Mouse (Mus musculus) spleen, postnatal 4 days (tissue): ENCODE results near the gene Cacna1c.
A peak's percentile ranks its signal among the peaks of the same experiment; 100 is the strongest.
"Not testable (repeated sequence)": the region's sequence is repeated elsewhere in the genome, so short reads cannot be mapped to it uniquely, and the experiment has no call there.

Experiments
- DNase-seq, 2 experiments: peaks; one replicate each; pipeline ENCODE4 v3.0.0; 2022; ENCODE audit warnings: low spot score in 2 of 2

The Cacna1c gene

DNA sequence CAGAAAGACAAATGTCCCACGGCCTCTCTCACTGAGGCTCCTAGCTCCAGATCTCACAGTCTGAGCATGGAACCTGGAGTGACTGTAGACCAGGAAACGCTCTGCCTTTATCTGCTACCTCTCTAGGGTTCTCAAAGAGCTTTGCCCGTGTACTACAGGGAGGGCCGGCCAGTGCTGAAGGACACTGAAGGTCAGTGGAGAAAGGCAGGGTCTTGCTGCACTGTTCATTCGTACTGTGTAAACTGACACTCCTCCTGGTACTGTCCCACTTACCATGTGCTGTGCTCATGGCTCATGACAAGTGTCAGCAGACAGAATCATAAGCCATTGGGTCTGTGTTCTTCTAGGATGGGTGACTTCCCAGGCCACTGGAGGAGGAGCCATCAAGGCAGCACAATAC lies 17.2 kb upstream of the Cacna1c start:
- DNase-seq, result no peak

DNA sequence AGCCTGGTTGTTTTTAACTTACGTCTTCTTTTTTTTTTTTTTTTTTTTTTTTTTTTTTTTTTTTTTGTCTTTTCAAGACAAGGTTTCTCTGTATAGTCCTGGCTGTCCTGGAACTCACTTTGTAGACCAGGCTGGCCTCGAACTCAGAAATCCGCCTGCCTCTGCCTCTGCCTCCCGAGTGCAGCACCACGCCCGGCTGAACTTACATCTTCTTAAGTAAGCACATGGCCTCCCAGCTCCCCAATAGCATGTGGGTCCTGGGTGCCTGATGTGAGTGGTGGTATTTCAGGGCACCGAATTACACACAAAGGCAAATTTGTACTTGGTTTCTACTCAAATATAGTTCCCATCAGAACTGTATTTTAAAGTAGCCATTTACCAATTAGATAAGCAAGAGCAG lies 9.8 kb upstream of the Cacna1c start:
- DNase-seq, result not testable (repeated sequence)

DNA sequence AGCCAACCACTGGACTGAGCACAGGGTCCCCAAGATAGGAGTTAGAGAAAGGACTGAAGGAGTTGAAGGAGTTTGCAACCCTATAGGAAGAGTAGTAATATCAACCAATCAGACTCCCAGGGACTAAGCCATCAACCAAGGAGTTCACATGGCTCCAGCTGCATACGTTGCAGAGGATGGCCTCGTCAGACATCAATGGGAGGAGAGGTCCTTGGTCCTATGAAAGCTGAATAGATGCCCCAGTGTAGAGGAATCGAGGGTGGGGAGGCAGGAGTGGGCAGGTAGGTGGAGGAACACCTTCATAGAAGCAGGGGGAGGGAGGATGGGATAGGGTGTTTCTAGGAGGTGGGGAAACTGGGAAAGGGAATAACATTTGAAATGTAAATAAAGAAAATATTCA lies 8.7 kb upstream of the Cacna1c start:
- peak in 1 of 2 experiments; percentile 34 for DNase-seq

DNA sequence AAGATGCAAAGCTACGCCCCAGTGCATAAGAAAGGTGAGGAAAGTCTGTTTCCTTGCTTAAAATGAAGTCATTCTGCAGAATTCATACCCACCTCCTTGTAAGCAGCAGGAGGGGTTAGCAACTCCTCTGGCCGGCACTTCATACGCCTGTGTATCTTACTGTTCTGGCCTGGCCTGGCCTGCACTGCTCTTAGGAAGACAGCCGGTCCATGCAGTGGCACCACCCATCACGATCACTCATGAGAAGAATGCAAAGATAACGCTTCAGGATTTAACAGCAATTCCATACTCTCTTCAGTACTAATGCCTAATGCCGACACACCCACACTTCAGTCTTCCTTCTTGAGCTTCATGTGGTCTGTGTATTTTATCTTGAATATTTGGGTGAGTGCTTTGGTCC lies 8.1 kb upstream of the Cacna1c start:
- DNase-seq, result peak in 1 of 2 experiments; percentile 11

DNA sequence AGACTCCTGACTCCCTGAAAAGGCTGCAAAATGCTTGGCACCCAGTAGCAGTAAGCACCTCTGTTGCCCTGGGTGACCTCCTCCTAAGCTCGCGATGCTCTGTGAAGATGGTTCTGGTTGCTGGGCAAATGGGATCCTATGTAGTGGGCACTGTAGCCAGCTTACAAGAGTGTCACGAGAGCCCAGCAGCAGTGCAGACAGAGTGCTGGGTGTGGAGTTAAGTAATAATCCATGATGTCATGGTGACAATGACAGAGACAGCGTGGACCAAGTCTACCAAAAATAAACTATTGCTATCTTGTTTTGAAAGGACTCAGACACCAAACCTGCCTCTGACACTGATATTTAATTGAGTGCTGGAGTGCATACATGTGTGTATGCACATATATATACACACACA lies 5.4 kb upstream of the Cacna1c start:
- peak in 1 of 2 experiments; percentile 38 for DNase-seq

DNA sequence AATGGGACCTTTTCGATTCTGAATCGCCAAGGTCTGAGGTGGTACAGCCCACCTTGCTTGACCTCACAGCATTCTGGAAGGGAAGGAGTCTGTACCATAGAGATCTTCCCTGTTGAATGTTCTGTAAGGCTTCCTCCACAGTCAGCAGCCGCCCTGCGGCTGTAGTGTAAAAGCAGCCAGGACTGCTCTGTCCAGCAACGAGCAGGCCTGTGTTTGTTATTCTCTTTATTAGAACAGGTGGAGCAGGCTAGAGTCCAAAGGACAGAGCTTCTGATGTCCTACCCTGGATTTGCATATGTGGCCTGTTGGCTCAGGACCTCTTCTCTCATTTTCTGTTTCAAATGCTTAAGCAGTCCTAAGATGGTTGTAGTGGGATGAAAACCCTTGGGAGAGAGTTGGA lies 4.1 kb upstream of the Cacna1c start:
- peak in 1 of 2 experiments; percentile 23 for DNase-seq

DNA sequence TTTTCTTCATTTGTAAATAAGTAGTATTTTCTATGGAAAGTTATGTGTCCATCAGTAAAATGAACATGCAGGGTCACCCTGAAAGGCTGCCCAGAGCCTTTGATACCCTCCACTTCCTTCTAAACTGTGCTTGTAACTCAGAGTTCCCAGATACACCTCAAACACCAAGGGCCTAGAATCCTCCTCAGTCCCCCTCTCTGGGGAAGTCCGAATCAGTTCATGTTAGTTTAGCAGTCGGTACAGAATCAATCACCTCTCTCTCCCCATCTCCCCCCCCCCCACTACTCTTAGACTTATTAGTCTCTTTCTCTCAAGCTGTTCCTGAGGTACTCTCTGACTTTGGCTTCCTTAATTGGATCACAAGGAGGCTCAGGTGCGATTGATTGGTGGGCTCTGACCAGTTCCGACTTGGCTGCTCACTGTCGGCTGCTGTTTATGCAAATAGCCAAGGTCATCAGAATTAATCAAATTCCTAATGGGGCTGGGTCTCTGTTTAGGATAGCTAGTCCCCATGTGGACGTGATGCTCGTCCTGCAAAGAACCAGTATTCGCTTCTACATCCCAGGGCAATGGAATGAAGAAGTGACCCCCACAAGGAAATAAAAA lies 3.2 kb upstream of the Cacna1c start:
- peak in 1 of 2 experiments; percentile 33 for DNase-seq

DNA sequence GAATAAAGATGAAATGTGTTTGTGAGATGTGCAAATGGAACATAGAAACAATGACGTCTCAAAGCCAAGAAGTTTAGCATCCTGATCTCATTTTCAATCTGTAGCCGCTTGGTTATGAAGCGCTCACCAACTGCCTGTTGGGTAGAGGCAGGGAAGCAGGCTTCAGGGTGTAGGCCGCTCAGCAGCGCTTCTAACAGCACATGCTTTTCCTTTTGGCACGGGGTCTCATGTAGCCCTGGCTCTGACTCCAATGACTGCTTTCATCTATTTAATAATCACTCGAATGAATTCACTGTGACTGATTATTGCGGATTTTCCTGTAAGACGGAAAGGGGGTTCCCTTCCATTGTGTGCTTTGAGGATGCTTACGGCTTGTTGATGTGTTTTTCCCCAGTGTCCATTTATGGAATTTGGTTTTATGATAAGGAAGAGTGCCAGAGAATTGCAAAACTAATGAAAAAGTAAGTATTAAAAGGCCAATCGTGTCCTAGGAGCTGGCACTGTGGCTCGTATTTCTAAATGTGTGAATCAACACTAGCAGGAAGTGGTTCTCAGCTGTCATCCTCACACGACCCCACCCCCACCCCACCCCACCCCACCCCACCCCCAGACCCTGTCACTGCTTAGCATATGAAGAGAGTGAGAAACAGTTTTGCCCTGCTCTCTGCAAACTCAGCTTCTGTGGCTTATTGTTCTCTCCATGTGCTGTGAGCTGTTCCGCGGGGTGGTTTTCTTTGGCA lies 2.5 kb upstream of the Cacna1c start:
- peak in 1 of 2 experiments; percentile 41 for DNase-seq

DNA sequence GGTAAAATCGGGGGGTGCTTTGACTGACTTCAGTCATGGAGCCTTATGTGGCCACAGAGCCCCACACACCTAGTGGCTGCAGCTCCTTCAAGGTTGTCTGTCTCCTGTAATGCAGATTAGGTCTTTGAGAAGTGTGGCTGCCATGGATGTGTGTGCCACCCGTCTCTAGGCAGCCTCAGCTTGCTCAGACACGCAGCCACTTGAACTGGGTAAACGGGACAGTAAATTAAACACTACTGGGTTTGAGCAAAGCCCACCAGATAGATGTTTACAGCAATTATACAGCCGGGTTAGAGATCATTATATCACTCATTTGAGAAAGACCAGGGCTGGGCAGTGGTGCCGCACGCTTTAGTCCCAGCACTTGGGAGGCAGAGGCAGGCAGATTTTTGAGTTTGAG lies 1.6 kb downstream of the Cacna1c start:
- peak in 1 of 2 experiments; percentile 43 for DNase-seq

DNA sequence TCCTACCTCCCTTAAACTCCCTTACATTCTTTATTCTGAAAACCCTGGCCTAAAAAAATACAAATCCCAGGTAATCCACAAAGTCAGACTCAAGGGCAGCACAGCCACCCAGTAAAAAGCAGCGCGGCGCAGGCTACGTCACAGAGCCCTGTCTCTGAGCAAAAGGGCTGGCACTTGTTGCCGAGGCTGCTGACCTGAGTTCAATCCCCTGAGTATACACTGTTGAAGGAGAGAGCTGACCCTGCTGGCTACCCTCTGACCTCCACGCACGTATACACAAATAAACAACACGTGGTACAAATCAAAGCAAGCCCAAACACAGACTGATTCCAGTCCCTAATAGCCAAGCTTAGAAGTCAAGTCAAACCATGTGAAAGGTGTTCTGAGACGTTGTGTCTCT lies 2.1 kb downstream of the Cacna1c start:
- peak in 1 of 2 experiments; percentile 31 for DNase-seq

DNA sequence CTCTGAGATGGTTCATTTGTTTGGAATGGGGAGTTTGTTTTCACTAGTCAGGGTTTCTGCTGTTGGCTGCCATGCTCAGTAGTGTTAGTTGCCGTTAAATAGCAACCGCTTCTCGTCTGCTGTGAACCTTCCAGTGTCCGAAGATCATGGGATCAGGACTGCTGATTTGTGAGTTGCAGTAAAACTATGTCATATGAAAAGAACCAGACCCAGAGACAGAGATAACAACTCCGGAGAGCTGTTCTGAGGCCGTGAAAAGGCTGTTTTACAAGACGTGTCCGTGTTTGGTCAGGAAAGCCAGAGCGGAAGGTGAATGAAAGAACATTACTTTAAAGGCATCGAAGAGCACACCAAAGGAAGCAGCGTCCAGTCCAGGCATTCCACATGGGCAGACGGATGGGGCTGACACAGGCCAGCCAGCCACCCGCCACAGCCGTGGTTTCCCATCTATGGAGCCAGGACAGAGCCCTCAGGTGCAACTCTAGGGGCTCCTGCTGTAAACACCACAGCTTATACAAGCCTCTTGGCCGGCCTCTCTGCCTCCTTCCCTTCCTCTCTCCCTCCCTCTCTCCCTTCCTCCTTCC lies 2.6 kb downstream of the Cacna1c start:
- DNase-seq, result peak in 1 of 2 experiments; percentile 43

DNA sequence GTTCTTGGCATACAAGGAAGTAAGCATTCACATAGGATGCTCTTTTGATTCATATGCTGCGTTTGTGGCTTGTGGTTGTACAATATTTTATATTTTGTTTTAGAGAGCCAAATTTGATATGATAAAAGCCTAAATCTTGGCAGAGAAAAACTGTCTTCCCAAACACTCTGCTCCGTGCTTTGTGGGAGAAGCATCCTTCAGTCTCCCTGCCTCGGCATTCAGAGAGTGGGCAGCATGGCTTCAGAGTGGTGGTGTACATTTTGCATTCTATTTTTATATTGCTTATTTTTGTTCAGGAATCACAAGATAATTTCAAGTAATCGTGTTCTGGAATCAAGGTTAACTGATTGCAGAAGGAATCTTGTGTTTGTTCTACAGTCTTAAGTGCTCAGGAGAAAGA lies 4.7 kb downstream of the Cacna1c start:
- DNase-seq, result no peak

DNA sequence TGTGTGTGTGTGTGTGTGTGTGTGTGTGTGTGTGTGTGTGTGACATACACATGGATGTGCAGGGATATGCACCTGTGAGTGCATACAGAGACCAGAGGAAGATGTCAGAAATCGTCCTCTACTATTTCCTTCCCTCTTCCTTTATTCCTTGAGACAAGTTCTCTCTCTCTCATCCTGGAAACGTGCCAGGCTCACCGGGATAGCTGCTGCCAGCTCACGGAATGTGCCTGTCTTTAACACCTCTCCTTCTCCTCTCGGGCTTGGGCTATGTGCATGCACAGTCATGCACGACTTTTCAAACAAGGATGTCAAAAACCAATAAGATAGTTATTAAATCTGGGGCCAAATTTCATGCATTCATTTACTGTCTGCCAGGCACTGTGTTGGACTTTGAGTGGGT lies 8.6 kb downstream of the Cacna1c start:
- peak in 1 of 2 experiments; percentile 32 for DNase-seq

DNA sequence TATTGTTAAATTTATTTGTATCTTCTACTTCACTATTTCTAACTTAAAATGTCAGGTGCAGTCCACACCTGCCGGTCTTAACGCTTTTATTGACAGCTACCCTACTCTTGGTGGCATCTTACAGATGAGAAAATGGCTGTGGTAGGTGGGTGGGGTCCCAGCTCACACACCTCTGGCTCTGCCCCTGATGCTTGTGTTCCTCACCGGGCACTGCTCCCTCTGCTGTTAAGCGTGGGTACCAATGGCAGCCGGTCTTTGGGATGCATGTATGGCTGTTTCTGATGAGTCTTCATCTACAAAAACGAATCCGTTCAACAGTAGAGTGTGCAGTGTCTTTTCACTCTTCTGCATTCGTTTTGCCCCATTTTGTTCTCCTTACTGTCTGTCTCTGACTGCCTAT lies 9.6 kb downstream of the Cacna1c start:
- DNase-seq, result no peak

DNA sequence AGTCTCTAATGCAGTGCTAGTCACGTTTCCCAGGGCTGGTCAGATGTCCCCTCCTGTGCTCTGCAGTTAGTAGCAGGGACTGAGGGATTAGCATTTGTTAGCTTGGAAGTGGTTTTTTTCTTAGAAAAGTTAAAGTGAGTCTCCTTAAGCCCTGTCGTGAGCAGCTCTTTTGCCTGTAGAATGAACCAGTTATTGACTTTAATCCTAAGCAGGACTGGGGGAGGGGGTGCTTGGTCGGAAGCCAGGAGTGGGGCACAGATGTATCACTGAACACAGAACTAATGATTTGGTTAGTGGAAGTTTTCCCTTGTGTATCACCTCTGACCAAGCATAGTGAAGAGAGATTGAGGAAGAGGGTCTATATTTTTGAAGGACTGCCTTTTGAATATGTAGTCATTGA lies 12.4 kb downstream of the Cacna1c start:
- DNase-seq, result no peak

DNA sequence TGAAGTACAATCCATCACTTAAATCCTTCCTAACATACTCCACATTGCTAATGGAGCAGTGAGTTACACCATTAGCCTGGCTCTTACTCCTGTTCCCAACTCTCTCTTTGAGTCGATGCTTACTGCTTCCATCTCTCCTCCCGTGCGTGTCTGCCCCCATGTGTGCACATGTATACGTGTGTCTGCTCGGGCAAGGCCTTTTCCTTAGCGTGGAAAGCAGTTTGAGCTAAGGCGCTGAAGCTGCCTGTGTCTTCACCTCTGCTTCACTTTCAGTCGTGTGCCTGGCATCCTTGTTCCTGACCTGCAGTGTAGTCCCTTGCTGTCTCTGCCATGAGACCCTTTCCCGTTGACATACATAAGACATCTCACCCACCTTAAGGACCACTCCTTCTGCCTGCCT lies 14.0 kb downstream of the Cacna1c start:
- no peak for DNase-seq

DNA sequence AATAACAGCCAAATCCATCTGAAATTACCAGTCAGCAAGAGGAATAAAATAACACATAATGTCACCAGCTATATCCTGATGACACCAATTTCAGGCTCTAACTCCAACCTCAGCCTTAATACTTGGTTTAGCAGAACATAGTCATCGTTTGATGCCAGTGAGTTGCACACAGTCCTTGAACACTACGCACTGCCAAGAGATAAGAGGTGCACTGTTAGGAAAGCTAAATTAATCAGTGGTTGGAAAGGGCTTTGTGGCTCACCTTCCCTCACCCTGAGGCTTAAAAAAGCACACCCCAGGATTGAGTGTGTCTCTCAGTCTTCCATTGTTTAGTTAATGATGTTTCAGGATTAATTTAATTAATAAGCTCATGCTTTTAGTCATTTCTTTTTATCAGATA lies 16.0 kb downstream of the Cacna1c start:
- no peak for DNase-seq

DNA sequence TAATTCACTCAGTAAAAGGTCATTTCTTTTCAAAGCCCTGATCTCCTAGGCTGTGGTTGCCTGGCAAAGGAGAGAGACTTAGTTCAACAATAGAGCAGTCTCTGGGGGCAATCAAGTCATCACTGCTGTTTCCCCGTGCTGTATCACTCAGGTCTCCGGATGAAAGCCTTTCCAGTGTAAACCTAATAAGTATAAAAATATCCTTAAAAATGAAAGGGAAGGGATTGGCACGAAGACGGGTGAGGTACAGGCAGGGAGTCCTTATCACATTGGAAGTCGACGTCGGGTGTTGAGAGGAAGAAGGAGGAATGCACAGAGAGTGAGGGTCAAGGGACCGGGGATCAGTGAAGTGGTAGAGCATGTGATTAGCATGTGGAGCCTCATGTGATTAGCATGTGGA lies 19.1 kb downstream of the Cacna1c start:
- no peak for DNase-seq

DNA sequence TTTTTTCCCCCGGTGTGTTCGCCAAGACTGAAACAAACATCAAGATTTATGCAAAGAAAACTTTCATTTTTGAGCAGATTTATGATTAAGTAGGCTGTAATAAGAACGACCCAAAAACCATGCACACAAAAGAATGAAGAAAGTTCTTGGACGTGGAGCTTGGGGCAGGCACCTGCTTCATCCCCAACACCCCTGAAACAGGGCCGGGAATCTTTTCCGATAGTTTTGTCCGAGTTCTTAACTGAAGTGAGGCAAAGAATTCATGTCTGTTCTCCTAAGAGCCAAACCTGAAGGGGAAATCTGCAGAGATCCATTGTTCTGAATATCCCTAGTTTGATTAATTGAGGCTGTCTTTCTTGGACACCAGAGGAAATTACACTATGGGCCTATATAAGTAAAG lies 20.1 kb downstream of the Cacna1c start:
- DNase-seq, result no peak

DNA sequence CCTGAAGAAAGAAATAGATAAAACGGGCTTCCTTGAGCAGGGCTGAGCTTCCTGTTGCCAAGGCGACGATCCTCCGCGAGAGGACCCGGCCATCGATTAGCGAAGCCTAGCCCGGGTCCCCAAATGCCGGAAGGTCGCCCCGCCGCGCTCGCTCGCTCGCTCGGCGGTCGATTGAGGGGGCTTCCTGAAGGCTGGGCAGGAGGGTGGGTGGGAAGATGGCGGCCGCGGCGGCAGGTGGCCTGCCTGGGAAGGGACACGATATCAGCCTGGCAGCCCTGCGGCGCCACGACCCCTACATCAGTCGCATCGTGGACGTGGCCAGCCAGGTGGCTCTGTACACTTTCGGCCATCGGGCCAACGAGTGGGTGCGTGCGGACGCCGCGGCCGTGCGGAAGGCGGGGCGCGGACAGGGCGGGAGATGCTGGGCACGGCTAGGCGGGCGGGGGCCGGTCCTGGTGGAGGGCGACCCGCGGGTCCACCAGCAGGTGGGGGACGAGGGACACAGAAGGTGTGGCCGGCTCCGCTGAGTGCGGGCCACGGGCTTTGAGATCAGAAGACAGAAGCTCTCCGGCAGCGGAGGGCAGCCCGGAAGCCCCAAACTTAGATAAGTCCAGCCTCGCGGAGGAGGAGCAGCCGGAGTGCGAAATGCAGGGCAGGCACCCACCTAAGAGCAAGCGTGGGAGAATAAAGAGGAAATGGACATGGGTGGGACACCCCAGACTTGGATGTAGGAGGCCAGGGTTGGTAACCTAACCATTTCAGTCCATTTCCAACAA lies 21.0 kb downstream of the Cacna1c start, which contains the start of gene Dcp1b:
Gene Dcp1b, plus strand, starts transcription at position 176 of the 776 bp plus-strand sequence.
- DNase-seq, result peak; percentile 82 to 92

DNA sequence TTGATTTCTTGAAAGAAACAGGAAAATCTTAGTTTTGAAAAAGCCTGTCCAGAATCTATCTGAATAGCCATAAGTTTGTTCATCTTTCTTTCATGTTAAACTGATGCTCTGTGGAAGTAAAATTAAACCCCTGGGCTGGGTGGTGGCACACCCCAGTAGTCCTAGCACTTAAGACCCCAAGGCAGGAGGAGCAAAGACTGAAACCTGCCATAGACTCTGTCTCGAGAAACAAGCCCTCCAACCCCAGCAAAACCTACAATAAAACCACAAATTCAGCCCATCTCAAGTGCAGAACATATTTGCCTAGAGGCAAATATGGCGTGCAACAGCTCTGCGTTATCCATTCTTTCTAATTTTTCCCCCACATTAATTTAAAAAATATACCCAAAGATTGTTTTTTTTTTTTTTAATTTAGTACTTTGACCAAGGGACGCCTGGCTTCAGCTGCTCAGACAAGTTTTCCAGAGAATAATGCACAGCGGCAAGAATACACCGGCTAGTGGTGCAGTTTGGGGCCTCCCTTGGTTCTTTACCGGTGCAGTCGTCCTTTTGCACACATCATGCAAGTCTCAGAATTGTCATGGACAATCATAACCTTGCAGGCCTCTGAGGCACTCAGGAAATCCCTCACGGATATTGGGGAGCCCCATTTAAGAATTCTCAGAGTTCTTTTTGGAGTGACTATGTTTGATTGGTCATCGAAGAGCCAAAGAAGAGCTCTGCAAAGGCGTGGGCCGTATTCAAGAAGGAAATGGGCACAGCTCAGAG lies 21.7 kb downstream of the Cacna1c start:
- no peak for DNase-seq

DNA sequence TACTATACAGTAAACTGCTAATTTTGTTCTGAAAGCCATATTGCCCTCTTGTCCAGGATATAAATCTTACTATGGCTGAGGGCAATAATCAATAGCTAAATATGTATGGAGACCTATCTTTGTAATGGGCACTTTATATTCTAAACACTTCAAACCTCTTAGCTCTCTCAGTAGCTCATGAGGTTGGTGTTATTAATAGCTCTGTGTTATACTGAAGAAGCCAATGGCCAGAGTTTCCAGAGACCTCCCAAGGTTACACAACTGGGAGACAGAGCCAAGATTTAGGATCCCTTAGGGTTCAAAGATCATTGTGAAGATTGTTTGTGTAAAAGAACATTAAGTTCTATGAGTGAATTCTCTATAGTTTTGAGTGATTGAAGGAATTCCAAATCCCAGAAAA lies 30.5 kb downstream of the Cacna1c start:
- no peak for DNase-seq
